Mouse (Mus musculus) intestine, embryonic 14.5 days (tissue): ENCODE data around the gene Slco3a1. TPM values are rescaled to one million over a fixed set of nuclear protein-coding genes. Genes with fewer than 3 reads are reported as not detected.

Experiments
- ATAC-seq: fragments of 200-750 bp; cut with Nextera tagmentation; replicated peaks from 2 replicates; pipeline ENCODE4 v1.8.0; 2017; ENCODE audit warnings: low read depth, moderate number of reproducible peaks, moderate TSS enrichment, moderate library complexity; ENCODE audit not compliant: low FRiP score, low TSS enrichment
- DNase-seq: peaks from one replicate; pipeline ENCODE4 v3.0.0-alpha.2; 2018; ENCODE audit warnings: low spot score
- H3K27ac ChIP-seq: fragments of 300-500 bp; sonication (generic); 2 replicates; pipeline ENCODE4 v1.5.1; 2014; ENCODE audit warnings: low read depth, mild to moderate bottlenecking, control low read depth
- H3K27me3 ChIP-seq: fragments of 300-500 bp; sonication (generic); replicated peaks from 2 replicates; pipeline ENCODE4 v1.6.1; 2014; ENCODE audit warnings: low read length, control low read depth; ENCODE audit not compliant: control insufficient read depth, insufficient read depth
- H3K36me3 ChIP-seq: fragments of 300-500 bp; sonication (generic); 2 replicates; pipeline ENCODE4 v1.6.1; 2014; ENCODE audit warnings: low read length, control low read depth; ENCODE audit not compliant: control insufficient read depth, insufficient read depth
- H3K4me1 ChIP-seq: fragments of 300-500 bp; sonication (generic); replicated peaks from 2 replicates; pipeline ENCODE4 v1.6.1; 2014; ENCODE audit warnings: low read length, control low read depth, mixed read lengths; ENCODE audit not compliant: control insufficient read depth, insufficient read depth
- H3K4me2 ChIP-seq: fragments of 300-500 bp; sonication (generic); 2 replicates; pipeline ENCODE4 v1.6.1; 2014; ENCODE audit warnings: low read length
- H3K4me3 ChIP-seq: fragments of 300-500 bp; sonication (generic); 2 replicates; pipeline ENCODE4 v1.5.1; 2014; ENCODE audit warnings: low read depth, low read length, control low read depth, mixed read lengths
- H3K9ac ChIP-seq: fragments of 300-500 bp; sonication (generic); 2 replicates; pipeline ENCODE4 v1.6.1; 2014; ENCODE audit warnings: mild to moderate bottlenecking, low read length
- H3K9me3 ChIP-seq: fragments of 300-500 bp; sonication (generic); 2 replicates; pipeline ENCODE4 v1.6.1; 2016; ENCODE audit warnings: low read length, control low read depth; ENCODE audit not compliant: control insufficient read depth
- WGBS: fragments of 180-500 bp; shearing (Covaris S2); extraction: QIAGEN DNeasy Blood & Tissue Kit; methylation state at CpG from one replicate; pipeline ENCODE4 v1.1.7; 2014; 5-methylcytosine and 5-hydroxymethylcytosine counted together
- polyA plus RNA-seq: library from polyadenylated mRNA; unstranded; fragments of >200 nt; fragmentation: Nextera tagmentation; extraction: Ambion mirVana; gene quantifications from 2 replicates; pipeline ENCODE4 v1.2.1, GENCODE M21; 2014

The Slco3a1 gene
- polyA plus RNA-seq, 1 experiment from 2014 or later = 7.9 TPM

GRCm38 (mm10) chr7:74449802-74450201 is 104.8 kb downstream of the Slco3a1 start:
- no peak overlapping the region for H3K27ac ChIP-seq
- DNase-seq = no peak
- WGBS = 100% methylated on average over 1 of the region's 1 CpGs
- H3K27me3 ChIP-seq = no peaks in the 10 kb centered on the region
- no peak overlapping the region for H3K4me3 ChIP-seq
- H3K9ac ChIP-seq = no peak overlapping the region
- H3K4me2 ChIP-seq = no peak overlapping the region
- no peak for ATAC-seq
- no peaks in the 10 kb centered on the region for H3K4me1 ChIP-seq
- no peaks in the 10 kb centered on the region for H3K36me3 ChIP-seq
- no peaks in the 10 kb centered on the region for H3K9me3 ChIP-seq

GRCm38 (mm10) chr7:74447781-74448180 is 106.8 kb downstream of the Slco3a1 start:
- Histone ChIP-seq H3K27ac (no peak overlapping the region), H3K36me3 (no peaks in the 10 kb centered on the region), H3K9me3 (no peaks in the 10 kb centered on the region), H3K4me1 (no peaks in the 10 kb centered on the region), H3K27me3 (no peaks in the 10 kb centered on the region), H3K4me3 (no peak overlapping the region), H3K9ac (no peak overlapping the region), H3K4me2 (no peak overlapping the region)
- no peak for DNase-seq
- ATAC-seq = no peak
- WGBS = 9% methylated on average over 2 of the region's 2 CpGs

DNA sequence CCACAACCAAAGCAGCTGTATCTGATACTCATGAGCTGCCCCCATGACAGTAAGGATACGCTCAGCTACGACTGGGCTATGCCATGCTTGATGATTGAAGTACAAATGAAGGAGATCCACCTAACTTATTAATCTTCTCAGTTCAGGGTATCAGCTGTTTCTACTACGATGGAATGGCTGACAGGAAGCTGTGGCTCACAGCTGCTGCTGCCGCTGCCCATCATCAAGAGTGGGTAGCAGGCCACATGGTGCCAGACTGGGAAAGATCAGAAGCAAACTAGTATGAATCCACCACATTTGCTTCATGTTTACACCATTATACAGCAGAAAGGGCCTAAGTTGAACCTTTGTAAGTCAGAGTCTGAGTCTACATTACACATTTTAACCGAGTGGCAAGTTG is 109.4 kb downstream of the Slco3a1 start:
- no peak overlapping the region for H3K9ac ChIP-seq
- DNase-seq (no peak), ATAC-seq (no peak)
- no peak overlapping the region for H3K27ac ChIP-seq
- no peaks in the 10 kb centered on the region for H3K9me3 ChIP-seq
- no peaks in the 10 kb centered on the region for H3K27me3 ChIP-seq
- no peaks in the 10 kb centered on the region for H3K36me3 ChIP-seq
- 83% methylated on average over 5 of the region's 5 CpGs for WGBS
- no peak overlapping the region for H3K4me2 ChIP-seq
- no peak overlapping the region for H3K4me3 ChIP-seq
- no peaks in the 10 kb centered on the region for H3K4me1 ChIP-seq

GRCm38 (mm10) chr7:74442380-74442779 is 112.2 kb downstream of the Slco3a1 start:
- H3K4me2 ChIP-seq = no peak overlapping the region
- ATAC-seq = no peak
- no peaks in the 10 kb centered on the region for H3K4me1 ChIP-seq
- H3K27me3 ChIP-seq = no peaks in the 10 kb centered on the region
- no peaks in the 10 kb centered on the region for H3K36me3 ChIP-seq
- no peaks in the 10 kb centered on the region for H3K9me3 ChIP-seq
- no peak overlapping the region for H3K4me3 ChIP-seq
- no peak overlapping the region for H3K27ac ChIP-seq
- H3K9ac ChIP-seq = no peak overlapping the region
- 85% methylated on average over 5 of the region's 5 CpGs for WGBS
- no peak for DNase-seq

DNA sequence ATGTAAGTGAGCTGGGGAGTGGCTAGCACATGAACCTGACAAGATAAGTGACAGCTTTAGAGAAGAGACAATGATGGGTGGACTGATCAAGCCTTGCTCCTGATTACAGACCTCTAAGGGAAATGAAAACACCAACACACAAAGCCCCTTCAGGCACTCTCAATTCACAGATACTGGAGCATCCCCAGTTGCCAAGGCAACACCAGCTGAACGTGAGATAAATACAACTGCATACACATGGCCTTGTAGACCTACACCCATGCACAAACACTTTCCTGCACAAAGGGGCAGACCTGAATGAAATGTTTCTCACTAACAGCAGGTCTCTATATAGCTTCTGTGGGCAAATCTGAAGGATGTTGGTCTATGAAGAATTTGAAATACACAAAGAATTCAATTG is 117.0 kb downstream of the Slco3a1 start:
- ATAC-seq = no peak
- no peak overlapping the region for H3K9ac ChIP-seq
- WGBS = 32% methylated on average over 1 of the region's 1 CpGs

DNA sequence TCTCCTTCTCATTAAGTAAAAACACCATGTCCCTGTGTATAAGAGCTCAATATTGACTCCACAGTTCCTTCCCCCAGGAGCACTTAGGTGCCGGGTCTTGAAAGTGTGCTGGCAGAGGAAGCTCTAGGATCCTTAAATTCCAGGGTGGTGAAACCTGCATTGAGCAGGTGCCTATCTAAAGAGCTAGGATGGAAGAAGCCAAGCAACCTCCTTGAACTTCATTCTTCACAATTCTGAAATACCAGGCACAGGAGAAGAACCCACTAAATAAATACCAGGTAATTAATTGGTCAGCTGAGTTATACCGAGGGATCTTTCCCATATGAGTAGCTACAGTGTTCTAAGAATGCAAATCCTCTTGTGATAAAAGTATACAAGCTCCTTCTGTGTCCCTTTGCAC is 117.9 kb downstream of the Slco3a1 start:
- 87% methylated on average over 2 of the region's 2 CpGs for WGBS
- H3K36me3 ChIP-seq = no peaks in the 10 kb centered on the region
- DNase-seq (no peak), ATAC-seq (no peak)
- H3K4me1 ChIP-seq = no peaks in the 10 kb centered on the region
- no peaks in the 10 kb centered on the region for H3K9me3 ChIP-seq
- H3K27me3 ChIP-seq = no peaks in the 10 kb centered on the region
- no peak overlapping the region for H3K4me2 ChIP-seq
- H3K4me3 ChIP-seq = no peak overlapping the region
- H3K9ac ChIP-seq = no peak overlapping the region
- no peak overlapping the region for H3K27ac ChIP-seq

More for the DNA sequence above, 117.0 kb downstream of the Slco3a1 start:
- Histone ChIP-seq H3K4me3 (no peak overlapping the region), H3K36me3 (no peaks in the 10 kb centered on the region), H3K4me2 (no peak overlapping the region), H3K27me3 (no peaks in the 10 kb centered on the region), H3K27ac (no peak overlapping the region), H3K4me1 (no peaks in the 10 kb centered on the region), H3K9me3 (no peaks in the 10 kb centered on the region)
- no peak for DNase-seq

GRCm38 (mm10) chr7:74432950-74433349 is 121.6 kb downstream of the Slco3a1 start:
- no peaks in the 10 kb centered on the region for H3K27me3 ChIP-seq
- H3K4me3 ChIP-seq = no peak overlapping the region
- WGBS = 70% methylated on average over 2 of the region's 2 CpGs
- ATAC-seq (no peak), DNase-seq (no peak)
- H3K36me3 ChIP-seq = no peaks in the 10 kb centered on the region
- H3K9ac ChIP-seq = no peak overlapping the region
- no peaks in the 10 kb centered on the region for H3K4me1 ChIP-seq
- H3K27ac ChIP-seq = no peak overlapping the region
- no peaks in the 10 kb centered on the region for H3K9me3 ChIP-seq
- no peak overlapping the region for H3K4me2 ChIP-seq

DNA sequence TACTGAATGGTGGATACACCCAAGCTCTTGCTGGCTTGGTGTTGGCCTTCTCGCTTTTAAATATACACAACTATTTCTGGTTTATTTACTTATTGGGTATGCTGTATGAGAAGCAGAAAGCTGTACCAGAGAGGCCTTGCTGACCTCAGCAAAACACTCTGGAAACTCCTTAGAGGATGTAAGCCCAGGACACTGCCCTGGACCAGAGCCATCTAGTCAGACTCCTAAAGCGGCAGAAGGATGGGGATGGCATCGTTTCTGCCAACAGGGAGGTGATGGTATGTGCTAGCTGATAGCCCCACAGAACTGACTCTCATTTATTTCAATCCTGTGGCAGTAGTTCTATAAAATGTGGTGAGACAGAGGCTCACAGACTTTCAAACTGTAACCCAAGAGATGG is 125.3 kb downstream of the Slco3a1 start:
- 72% methylated on average over 3 of the region's 3 CpGs for WGBS
- ATAC-seq (no peak), DNase-seq (no peak)
- Histone ChIP-seq H3K9ac (no peak overlapping the region), H3K9me3 (no peaks in the 10 kb centered on the region), H3K27me3 (no peaks in the 10 kb centered on the region), H3K4me3 (no peak overlapping the region), H3K36me3 (no peaks in the 10 kb centered on the region), H3K4me2 (no peak overlapping the region), H3K4me1 (peaks cover 7% of the 10 kb centered on the region; the same call in 1 of the 2 replicates), H3K27ac (no peak overlapping the region)

DNA sequence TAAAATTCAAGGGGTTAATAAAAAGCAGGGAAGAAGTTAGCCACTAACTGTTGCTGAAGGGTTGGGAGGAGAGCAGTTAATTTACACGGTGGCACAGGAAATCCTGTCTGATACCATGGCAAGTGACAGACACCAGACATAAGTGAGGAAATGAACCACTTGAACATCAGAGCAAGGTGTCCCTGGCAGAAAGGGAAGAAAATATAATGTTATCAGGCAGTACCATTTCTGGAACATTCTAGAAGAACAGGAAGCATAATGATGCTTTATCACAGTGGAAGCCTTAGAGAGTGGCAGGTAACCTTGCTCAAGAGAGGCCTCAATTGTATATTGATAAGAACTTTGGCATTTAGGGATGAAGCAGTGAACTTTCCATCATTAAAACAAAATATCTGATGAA is 127.4 kb downstream of the Slco3a1 start:
- no peak for ATAC-seq
- Histone ChIP-seq H3K9ac (no peak overlapping the region), H3K27me3 (no peaks in the 10 kb centered on the region), H3K27ac (no peak overlapping the region), H3K9me3 (no peaks in the 10 kb centered on the region), H3K36me3 (no peaks in the 10 kb centered on the region), H3K4me1 (peaks cover 10% of the 10 kb centered on the region; the same call in 1 of the 2 replicates), H3K4me3 (no peak overlapping the region), H3K4me2 (no peak overlapping the region)
- no peak for DNase-seq
- 42% methylated on average over 1 of the region's 1 CpGs for WGBS
